Mouse (Mus musculus) embryo, embryonic 11.5 days (tissue): Measurements from ENCODE around the gene Gm4881.

Experiments used
- DNase-seq: peaks from one replicate; pipeline ENCODE4 v3.0.0-alpha.2; 2012; ENCODE audit warnings: low read depth, low spot score

Gene Gm4881

DNA sequence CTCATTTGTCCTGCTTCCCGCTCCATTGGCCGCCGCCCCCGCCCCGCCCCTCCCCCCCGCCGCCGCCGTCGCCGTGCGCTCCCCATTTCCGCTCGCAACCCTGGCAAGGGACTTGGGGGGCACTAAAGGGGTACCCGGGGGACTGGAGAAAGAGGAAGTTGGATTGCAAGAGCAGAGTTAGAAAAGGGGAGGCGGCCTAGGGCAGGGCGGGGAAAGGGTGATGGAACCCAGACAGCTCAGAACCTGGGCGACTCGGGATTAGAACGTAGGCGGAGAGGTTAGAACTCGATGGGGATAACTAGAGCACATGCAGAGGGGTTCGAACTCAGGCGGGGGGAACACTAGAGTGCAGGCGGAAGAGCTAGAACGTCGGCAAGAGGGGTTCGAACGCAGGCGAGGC, 10.2 kb upstream of the Gm4881 start:
- DNase-seq, result no peak

GRCm38 (mm10) chr7:24953966-24954365, 9.7 kb upstream of the Gm4881 start:
- DNase-seq, result no peak

DNA sequence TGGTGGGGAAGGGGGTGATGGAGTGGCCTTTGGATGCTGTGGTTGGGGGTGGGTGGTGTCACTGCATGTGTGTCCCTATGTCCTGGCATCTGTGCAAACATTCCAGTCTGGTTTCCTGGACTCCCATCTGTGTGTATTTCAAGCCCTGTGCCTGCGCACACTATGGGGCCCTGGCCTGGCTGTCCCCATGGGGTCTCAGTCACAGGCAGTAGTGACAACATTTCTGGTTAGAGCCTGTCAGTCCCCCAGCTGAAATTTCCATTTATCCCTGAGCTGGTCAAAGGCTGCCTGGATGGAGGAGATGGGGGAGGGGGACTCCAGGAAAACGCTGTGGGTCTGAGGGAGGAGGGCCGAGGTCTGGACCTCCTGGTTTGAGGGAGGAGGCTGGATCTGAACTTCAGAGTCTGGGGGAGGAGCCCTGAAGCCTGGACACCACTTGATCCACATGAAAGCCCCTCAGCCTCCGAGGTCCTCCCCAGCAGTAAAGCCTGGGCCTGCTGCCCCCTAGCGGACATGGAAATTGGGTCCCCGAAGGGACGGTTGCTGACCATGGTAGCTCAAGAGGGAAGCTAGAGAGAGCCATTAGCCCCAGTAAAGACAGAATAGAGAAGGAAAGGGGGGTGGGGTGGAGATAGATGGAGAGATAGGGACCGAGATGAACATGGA, 5.8 kb upstream of the Gm4881 start:
- DNase-seq, result peak; percentile 77

DNA sequence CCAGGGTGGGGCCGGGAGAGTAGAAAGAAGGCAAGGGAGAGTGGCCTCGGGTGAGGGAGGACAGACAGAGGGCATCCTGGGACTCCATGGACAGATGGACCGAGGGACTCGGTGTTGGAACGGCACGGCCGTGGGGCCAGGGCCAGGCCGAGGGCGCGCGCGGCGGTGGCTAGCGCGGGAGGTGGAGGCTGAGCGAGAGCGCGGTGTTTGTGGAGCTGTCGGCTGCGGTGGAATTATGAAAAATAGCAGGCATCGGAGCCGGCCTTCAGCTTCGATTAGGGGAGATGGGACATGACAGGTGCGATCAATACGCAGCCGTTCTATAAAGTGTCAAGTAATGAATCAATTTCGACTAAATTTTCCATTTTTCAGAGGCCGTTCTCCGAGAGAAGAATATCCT, 4.5 kb upstream of the Gm4881 start:
- DNase-seq, result no peak

DNA sequence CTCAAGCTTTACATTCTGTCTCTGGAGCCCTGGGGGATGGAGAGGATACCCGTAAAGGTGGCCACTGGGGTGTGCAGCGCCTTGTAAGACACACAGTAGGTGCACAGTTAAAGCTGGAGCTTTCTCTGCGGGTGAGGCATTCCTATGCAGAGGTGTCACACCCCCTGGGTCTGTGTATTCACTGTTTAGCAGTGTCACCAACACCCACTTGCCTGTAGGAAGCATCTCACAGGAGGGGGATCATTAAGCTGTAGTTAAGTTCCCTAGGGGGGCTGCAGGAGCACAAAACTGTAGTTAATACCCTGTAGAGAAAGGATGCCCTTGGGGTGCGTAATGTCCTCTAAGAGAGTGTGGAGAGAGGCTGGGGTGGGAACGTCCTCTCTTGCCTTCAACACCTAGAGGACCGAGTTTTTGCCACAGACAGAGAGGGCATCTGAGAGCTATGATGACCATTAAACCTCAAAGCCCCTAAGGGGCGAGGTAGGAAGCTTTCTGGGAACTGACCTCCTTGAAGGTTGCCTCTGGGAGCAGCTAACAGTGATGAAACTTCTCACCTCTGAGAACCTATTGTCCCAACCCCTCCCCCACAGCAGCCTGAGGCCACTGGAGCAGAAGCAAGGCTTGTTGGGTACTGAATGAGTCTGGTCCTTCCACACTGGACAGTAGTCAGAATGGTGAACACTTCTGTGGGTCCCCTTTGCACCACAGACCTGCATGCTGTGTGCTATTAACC, 3.2 kb upstream of the Gm4881 start:
- no peak for DNase-seq

DNA sequence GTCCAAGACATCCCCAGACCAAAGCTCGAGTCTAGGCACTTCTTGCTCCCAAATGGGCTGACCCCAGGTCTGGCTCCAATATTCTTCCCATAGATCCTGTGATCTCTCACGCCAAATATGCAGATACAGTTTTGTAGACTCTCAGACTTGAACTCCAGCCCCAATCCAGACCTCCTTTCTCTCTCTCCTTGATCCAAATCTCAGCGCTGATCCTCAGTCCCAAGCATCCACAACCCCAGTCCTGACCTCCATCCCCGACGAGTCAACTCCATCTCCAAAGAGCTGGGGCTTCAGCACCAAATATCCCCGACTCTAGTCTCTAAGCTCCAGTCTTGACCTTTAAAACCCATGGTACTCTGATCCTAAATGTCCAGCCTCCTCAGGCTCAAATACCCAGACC, 653 bp downstream of the Gm4881 start:
- no peak for DNase-seq

DNA sequence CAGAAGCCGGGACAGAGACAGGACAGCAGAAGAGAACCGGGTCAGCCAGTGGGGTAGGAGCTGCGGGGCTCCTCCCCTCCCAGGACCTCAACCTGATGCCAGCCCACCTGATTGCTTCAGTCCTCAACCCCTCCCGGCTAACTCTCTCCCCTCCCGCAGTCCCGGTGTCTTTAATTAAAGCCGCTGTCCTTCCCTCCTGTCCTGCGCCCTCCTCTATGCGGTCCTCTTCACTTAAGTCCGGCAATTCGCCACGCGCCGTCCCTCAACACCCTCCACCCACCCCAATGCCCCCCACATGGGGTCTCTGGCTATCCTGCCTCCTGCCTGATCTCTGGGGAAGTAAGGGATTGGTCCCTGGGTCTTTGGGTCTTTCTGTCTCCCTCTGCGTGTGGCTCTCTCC, 12.6 kb downstream of the Gm4881 start:
- no peak for DNase-seq

GRCm38 (mm10) chr7:24930475-24930874, 13.8 kb downstream of the Gm4881 start:
- no peak for DNase-seq

DNA sequence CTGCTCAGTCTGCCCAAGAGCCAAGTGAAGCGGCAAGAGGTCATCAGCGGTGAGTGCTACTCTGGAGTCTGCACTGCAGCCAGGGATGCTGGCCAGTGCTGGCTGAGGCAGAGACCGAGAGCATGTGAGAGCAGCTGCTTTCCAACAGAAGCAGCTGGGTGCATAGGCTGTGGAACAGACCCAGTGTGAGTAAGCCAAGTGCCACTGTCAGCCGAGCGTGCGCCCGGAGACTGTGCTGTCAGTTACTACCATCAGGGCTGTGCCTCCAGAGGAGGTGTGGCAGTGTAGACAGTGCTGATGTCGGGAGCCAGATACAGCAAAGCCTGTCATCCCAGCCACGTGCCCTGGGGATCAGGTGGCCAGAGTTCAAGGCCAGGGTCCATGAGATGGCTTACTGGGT, 24.6 kb downstream of the Gm4881 start:
- DNase-seq, result no peak

DNA sequence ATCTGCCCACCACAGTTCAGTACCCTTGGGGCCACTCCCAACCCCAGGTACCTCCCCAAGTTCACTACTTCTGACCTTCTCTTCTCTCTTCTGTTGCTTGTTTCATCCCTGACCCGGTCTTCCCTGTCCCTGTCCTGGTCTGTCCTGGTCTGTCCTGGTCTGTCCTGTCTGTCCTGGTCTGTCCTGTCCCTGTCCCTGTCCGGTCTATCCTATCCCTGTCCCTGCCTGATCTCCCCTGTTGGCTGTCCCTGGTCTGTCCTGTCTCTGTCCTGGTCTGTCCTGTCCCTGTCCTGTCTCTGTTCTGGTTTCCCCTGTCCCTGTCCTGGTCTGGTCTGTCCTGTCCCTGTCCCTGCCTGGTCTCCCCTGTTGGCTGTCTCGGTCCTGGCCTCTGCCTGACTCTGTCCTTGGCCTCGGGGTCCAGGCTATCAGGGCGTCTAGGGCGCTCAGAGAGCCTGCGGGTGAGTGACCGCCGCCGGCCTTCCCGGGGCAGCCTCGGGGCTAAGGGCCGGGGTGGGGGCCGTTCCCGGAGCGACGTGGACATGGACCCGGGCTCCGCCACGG, 25.5 kb downstream of the Gm4881 start:
- DNase-seq, result no peak

GRCm38 (mm10) chr7:24912480-24912879, 31.8 kb downstream of the Gm4881 start:
- no peak for DNase-seq

DNA sequence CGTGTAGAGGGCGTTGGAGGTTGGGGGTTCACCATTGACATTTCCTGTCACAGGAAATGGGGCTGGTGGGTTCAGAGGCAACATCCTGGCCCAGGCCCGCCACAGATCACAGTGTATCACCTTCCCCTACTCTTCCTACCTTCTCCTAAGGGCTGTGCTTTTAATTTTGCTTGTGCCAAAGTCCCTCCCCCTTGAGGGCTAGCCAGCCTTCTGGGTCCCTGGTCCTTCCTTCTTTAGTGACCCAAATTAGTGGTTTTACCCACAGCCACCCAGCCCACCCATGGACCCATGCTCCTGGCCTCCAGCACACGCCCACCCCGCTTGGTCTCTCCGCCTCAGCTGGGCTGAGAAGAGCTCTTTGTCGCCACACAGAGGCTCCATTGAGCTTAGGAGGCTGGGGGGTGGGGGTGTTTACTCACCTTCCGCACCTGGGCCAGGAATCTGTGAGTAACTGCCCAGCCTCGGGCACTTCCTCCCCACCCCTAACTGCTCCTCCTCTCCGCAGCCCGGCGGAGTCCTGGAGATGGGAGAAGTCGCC, 37.0 kb downstream of the Gm4881 start:
- no peak for DNase-seq

GRCm38 (mm10) chr7:24906551-24906950, 37.7 kb downstream of the Gm4881 start:
- DNase-seq, result no peak

DNA sequence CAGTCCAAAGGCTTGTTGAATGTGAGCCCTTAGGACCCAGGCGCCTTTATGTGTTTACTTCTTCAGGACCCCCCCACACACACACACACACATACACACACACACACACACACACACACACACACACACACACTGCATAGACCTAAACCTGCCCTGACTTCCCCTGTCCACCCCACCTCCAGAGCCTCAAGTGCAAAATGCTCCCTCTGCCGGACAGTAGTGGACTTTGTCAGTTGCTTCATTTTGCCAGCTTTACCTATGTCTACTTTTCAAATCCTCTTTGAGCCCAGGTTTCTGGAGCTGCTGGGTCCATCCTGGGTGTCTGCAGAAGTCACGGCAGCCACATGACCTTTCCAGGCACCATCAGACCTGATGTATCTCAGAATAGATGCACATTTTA, 39.4 kb downstream of the Gm4881 start:
- peak; percentile 62 for DNase-seq

DNA sequence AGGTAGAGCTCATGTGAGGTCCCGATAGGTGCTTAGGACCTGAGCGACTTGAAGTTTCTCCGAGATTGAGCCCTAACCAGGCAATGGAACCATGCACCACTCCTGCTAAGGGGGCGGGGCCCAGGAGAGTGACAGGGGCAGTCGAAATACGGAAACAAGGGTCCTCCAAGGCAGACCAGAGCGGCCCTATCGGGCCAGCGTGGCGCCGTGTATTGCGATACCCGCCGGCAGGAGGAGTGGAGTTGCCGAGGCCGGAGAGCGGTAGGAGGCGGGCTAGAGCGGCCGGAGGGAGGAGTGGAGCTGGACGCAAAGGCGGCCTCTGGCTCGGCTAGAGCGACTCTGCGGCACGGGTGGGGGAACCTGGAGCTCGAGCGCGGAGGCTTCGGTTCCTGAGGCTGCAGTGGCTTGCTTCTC, 40.2 kb downstream of the Gm4881 start:
- DNase-seq, result peak; percentile 93

DNA sequence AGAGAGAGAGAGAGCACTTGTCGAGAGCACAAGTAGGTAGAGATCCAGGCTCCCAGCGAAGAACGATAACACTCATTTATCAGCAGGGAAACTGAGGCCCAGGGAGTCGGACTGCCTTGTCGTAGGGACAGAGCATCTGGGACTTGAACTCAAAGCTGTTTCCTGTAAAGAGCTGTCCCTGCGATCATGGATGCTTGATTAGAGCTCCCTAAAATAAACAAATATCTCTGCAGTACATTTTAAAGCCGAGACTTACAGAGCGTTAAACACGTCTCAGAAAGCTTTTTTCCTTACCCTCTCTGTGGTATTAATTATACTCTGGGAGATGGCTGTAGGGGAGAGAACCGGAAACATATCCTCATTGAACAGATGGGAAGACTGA, 40.9 kb downstream of the Gm4881 start:
- DNase-seq, result no peak

DNA sequence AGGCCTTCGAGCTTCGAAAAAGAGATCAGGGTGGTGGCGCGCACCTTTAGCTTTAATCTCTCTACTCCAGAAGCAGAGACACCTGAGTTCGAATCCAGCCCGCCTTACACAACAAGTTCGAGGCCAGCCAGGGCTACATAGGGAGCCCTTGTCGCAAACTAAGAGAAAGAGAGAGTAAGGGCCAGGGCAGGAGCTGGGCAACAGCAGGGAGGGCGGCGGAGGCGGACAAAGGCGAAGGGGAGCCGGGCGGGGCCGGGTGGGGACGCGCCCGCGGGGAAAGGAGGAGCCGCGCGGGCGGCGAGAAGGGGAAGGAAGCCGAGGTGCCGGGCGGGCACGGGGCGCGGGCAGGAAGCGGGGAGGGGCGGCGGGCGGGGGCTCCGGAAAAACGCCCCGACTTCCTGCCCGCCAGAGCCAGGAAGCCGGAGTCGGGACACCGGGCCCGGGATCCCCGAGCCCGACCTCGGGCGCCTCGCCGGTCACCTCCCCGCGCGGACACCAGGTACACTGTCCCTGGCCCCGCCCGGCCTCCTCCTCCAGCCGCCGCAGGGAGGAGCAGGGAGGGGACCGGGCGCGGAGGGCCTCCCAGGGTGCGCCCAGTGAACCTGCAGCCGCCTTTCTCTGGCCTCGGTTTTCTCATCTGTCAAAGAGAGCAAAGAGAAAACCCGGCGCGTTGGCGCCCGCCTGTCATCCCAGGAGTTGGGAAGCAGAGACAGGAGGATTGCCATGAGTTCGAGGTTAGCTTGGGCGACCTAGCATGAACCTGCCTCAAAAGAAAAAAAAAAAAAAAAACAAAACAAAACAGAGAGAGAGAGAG, 41.5 kb downstream of the Gm4881 start, which contains the start of gene Arhgef1:
Gene Arhgef1, plus strand, starts transcription at position 283 of the 814 bp plus-strand sequence.
- DNase-seq, result no peak

DNA sequence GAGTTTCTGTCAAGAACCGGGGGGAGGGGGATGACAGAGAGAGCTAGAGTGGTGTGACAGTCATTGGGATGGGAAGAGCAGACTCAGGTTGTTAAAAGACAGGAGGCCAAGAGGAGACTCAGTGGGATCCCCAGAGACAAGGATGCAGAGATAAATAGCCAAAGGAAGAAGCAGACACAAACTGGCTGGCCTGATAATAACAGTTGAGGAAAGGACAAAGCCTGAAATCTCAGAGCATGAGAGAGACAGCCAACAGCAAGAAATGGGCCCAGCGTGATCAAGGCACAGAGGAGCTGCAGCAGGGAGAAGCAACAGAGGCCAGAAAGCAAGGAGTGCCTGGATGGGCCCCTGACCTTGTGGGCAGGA, 42.0 kb downstream of the Gm4881 start:
- no peak for DNase-seq

DNA sequence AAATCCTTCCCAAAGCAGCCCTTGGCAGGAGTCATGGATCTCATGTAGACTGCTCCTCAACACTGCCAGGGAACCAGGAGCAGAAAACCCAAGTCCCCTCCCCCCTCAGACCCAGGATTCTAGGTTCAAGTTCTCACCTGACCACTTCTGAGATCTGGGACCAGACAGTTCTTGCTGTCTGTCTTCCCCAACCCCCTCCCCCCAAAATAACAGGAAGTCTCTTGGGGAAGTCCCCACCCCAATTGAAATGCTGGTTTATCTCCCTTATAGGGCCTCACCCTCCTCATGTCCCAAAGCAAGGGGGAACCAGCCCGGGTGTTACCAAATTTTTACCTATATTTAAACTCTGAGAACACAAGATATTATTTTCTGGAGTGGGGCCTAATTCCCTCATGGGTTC, 42.5 kb downstream of the Gm4881 start:
- DNase-seq, result no peak

- no peak for DNase-seq
These were observed 43.2 kb downstream of the Gm4881 start for GRCm38 (mm10) chr7:24901114-24901513.

GRCm38 (mm10) chr7:24897959-24898358, 46.3 kb downstream of the Gm4881 start:
- DNase-seq, result no peak

GRCm38 (mm10) chr7:24897224-24897623, 47.1 kb downstream of the Gm4881 start, which contains the start of gene Cd79a:
Gene Cd79a (plus strand): TSS chr7:24897381.
- no peak for DNase-seq
